Mouse (Mus musculus): ENCODE measurements at regions not wholly inside any gene's neighbourhood (a gene's known extent, or its start where the extent isn't known, plus 50 kb on each side); places are given as distances from the start of the nearest gene placed in this dataset.

DNA sequence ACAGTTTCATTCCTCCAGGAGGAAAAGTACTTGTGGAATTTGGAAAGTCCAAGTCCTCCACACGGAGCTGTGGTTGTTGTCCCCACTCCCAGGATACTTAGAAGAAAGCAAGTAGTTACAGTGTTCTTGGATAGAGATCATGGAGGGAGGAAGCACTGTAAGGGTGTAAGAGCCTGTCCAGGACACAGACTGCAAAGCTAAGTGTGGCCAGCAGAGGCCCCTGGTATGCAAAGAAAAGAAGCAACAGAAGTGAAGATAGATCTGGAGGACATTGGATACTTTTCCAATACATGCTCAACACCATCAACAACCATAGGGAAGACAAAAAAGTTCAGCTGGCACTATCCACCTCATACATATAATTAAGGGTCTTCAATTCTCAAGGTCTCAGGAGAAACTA, 197.4 kb downstream of the Meis1 start:
- 50% methylated on average over 1 of the region's 1 CpGs for WGBS
- TF ChIP-seq CTCF (IDR thresholded peaks at IDR 0.05; ENCODE audit: low read depth) = no peak
- no peak for ATAC-seq

DNA sequence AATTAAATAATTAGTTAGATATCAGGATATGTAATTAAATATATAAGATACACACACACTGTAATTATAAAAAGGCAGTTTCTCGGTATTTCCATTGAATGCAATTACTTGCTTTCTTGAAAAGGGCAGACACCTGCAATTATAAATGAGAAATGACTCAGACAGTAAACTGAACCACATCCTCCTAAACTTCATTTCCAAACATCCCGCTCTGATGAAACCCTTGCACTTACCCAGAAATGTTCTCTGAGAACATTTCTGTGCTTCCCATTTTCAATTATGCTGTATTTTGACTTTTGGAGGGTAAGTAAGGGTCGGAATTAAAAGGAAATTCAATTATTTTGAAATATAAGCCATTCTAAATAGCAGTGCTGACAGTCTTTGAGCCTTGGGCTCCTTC, 204.7 kb downstream of the Meis1 start:
- H3K27ac ChIP-seq = no peak overlapping the region
- 93% methylated on average over 3 of the region's 3 CpGs for WGBS
- H3K4me2 ChIP-seq (ENCODE audit: low read depth, low read length) = no peak overlapping the region
- no peaks in the 10 kb centered on the region for H3K4me1 ChIP-seq (ENCODE audit: insufficient read depth, low read length)
- H3K27me3 ChIP-seq (ENCODE audit: insufficient read depth, low read length) = no peaks in the 10 kb centered on the region
- TF ChIP-seq CTCF (IDR thresholded peaks at IDR 0.05; ENCODE audit: low read depth) = no peak
- H3K4me3 ChIP-seq (ENCODE audit: low read length) = no peak overlapping the region
- H3K36me3 ChIP-seq (ENCODE audit: insufficient read depth, low read length) = no peaks in the 10 kb centered on the region
- ATAC-seq (no peak), DNase-seq (ENCODE audit: low spot score) (no peak)
- H3K9ac ChIP-seq (replicated peaks; ENCODE audit: low read length) = no peak overlapping the region
- H3K9me3 ChIP-seq (ENCODE audit: low read length) = no peaks in the 10 kb centered on the region

More for the DNA sequence above, 197.4 kb downstream of the Meis1 start:
- Histone ChIP-seq H3K9me3 (ENCODE audit: low read length) (no peaks in the 10 kb centered on the region), H3K4me2 (ENCODE audit: low read depth, low read length) (no peak overlapping the region), H3K4me1 (ENCODE audit: insufficient read depth, low read length) (no peaks in the 10 kb centered on the region), H3K27me3 (ENCODE audit: insufficient read depth, low read length) (no peaks in the 10 kb centered on the region), H3K27ac (no peak overlapping the region), H3K36me3 (ENCODE audit: insufficient read depth, low read length) (no peaks in the 10 kb centered on the region; the same call in 1 of the 2 replicates), H3K4me3 (ENCODE audit: low read length) (no peak overlapping the region), H3K9ac (replicated peaks; ENCODE audit: low read length) (no peak overlapping the region)
- no peak for DNase-seq (ENCODE audit: low spot score)

DNA sequence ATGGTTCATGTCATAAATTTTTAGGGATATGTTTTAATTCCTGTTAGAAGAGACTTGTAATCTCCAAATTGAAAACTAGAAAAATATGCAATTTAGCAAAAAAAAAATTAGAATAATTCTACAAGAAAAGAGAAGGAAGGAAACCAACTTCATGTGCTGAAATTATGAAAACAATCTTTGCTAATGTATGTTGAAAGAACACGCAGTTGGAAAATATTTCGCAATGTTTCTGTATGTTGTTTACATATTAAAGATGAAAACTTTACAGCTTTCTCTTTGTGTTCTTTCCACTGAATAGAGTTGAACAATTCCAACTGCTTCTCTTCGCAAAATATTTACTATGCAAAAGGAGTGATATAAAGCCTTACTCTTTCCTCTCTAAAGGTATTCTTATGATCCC, 251.3 kb downstream of the Meis1 start:
- 95% methylated on average over 3 of the region's 3 CpGs for WGBS
- TF ChIP-seq CTCF (IDR thresholded peaks at IDR 0.05; ENCODE audit: low read depth) = no peak

DNA sequence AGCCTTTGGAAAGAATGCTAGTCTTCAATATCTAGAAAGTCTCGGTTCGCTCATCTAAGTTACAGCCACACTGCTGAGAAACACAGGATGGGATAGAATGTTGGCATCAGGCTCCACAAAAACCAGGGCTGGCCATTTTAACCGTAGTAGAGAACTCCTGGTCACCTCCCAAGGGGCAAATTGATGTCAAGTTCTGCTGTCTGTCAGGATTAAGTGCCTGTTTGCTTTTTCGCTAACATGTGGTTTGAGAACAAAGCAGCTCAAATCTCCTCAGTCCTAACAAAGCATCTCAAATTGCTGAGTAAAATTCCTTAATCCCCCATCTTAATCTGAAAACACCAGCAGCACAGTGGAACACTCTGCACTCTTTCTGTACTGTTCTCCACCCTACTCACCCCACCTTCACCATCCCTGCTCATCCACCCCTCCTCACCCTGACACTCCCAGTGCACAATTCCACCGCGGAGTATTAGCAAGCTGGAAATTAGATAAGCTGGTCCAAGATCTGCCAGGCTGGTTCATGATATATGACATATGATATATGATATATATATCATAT, 252.2 kb downstream of the Meis1 start:
- ATAC-seq (no peak), DNase-seq (ENCODE audit: low spot score) (no peak)
- Histone ChIP-seq H3K27ac (no peak overlapping the region), H3K36me3 (ENCODE audit: insufficient read depth, low read length) (no peaks in the 10 kb centered on the region), H3K4me3 (ENCODE audit: low read length) (no peak overlapping the region), H3K9ac (replicated peaks; ENCODE audit: low read length) (no peak overlapping the region), H3K4me1 (ENCODE audit: insufficient read depth, low read length) (no peaks in the 10 kb centered on the region), H3K27me3 (ENCODE audit: insufficient read depth, low read length) (no peaks in the 10 kb centered on the region), H3K4me2 (ENCODE audit: low read depth, low read length) (no peak overlapping the region), H3K9me3 (ENCODE audit: low read length) (no peaks in the 10 kb centered on the region)
- 52% methylated on average over 6 of the region's 6 CpGs for WGBS
- TF ChIP-seq CTCF (IDR thresholded peaks at IDR 0.05; ENCODE audit: low read depth) = no peak

More for the DNA sequence above, 251.3 kb downstream of the Meis1 start:
- H3K27me3 ChIP-seq (ENCODE audit: insufficient read depth, low read length) = no peaks in the 10 kb centered on the region
- no peak overlapping the region for H3K9ac ChIP-seq (replicated peaks; ENCODE audit: low read length)
- H3K4me2 ChIP-seq (ENCODE audit: low read depth, low read length) = no peak overlapping the region
- H3K4me1 ChIP-seq (ENCODE audit: insufficient read depth, low read length) = no peaks in the 10 kb centered on the region
- no peak overlapping the region for H3K4me3 ChIP-seq (ENCODE audit: low read length)
- no peaks in the 10 kb centered on the region for H3K36me3 ChIP-seq (ENCODE audit: insufficient read depth, low read length)
- H3K9me3 ChIP-seq (ENCODE audit: low read length) = no peaks in the 10 kb centered on the region
- ATAC-seq = no peak
- DNase-seq (ENCODE audit: low spot score) = no peak
- H3K27ac ChIP-seq = no peak overlapping the region

DNA sequence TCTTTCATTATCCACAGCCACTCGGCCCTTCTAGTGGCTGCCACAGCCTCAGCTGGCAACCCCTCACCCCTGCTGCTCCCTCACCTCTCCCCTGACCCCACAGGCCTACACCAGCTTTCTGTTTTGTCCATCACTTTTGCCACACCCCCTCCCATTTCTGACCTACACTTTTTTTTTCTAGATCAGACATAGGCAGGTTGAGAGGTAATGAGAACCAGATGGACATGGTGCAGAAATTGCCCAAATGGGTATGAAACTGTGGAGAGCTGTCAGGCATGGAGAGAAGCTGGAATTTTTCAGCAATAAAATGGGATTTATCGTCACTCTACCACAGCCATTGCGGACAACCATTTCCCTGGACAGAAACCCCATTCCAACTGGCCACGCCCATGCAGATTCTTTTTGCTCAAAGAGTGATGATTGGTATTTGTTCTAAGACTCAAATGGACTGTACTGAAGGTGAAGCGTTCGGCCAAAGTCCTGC, 260.2 kb downstream of the Meis1 start:
- Histone ChIP-seq H3K27ac (no peak overlapping the region), H3K9ac (replicated peaks; ENCODE audit: low read length) (no peak overlapping the region), H3K4me3 (ENCODE audit: low read length) (no peak overlapping the region), H3K4me1 (ENCODE audit: insufficient read depth, low read length) (no peaks in the 10 kb centered on the region), H3K27me3 (ENCODE audit: insufficient read depth, low read length) (no peaks in the 10 kb centered on the region), H3K36me3 (ENCODE audit: insufficient read depth, low read length) (no peaks in the 10 kb centered on the region), H3K9me3 (ENCODE audit: low read length) (no peaks in the 10 kb centered on the region), H3K4me2 (ENCODE audit: low read depth, low read length) (no peak overlapping the region)
- 76% methylated on average over 6 of the region's 6 CpGs for WGBS
- TF ChIP-seq CTCF (IDR thresholded peaks at IDR 0.05; ENCODE audit: low read depth) = no peak
- ATAC-seq (no peak), DNase-seq (ENCODE audit: low spot score) (no peak)

DNA sequence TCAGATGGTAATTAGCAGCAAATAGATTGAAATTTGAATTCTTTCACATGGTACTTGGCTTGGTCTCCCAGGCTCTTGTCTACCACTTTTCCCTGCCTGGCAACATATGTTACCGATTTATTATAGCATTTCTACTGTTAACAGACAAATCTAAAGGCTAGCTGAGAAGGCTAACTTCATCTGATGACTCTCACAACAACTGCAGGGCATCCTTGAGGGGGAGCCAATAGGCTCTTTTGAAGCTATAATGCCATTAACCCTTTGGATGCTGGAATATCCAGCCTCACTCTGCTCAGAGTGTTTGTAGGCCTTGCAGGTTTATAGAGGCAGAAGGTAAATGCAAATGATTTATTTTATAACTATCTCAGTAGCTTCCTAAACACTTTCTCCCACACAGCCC, 262.2 kb downstream of the Meis1 start:
- Histone ChIP-seq H3K4me2 (ENCODE audit: low read depth, low read length) (no peak overlapping the region), H3K27ac (no peak overlapping the region), H3K9ac (replicated peaks; ENCODE audit: low read length) (no peak overlapping the region), H3K4me3 (ENCODE audit: low read length) (no peak overlapping the region), H3K9me3 (ENCODE audit: low read length) (no peaks in the 10 kb centered on the region), H3K36me3 (ENCODE audit: insufficient read depth, low read length) (no peaks in the 10 kb centered on the region), H3K27me3 (ENCODE audit: insufficient read depth, low read length) (no peaks in the 10 kb centered on the region), H3K4me1 (ENCODE audit: insufficient read depth, low read length) (peaks cover 2% of the 10 kb centered on the region; the same call in 1 of the 2 replicates)
- DNase-seq (ENCODE audit: low spot score) (peak; percentile 65), ATAC-seq (no peak)
- WGBS = 43% methylated on average over 1 of the region's 1 CpGs
- no peak for TF ChIP-seq CTCF (IDR thresholded peaks at IDR 0.05; ENCODE audit: low read depth)
